Mouse (Mus musculus) embryonic fibroblast, embryonic 13.5 days (primary cell): ENCODE data around the gene Gjb5.

Source experiments
- CTCF ChIP-seq: IDR thresholded peaks from 2 replicates; pipeline ENCODE4 v1.5.1; 2011; ENCODE audit warnings: mild to moderate bottlenecking, control low read depth, low read length, moderate library complexity, borderline replicate concordance; ENCODE audit not compliant: insufficient read depth
- POLR2A ChIP-seq: IDR thresholded peaks from 2 replicates; pipeline ENCODE4 v1.6.1; 2011; ENCODE audit warnings: low read depth, mild to moderate bottlenecking, control low read depth, low read length, moderate library complexity

DNA sequence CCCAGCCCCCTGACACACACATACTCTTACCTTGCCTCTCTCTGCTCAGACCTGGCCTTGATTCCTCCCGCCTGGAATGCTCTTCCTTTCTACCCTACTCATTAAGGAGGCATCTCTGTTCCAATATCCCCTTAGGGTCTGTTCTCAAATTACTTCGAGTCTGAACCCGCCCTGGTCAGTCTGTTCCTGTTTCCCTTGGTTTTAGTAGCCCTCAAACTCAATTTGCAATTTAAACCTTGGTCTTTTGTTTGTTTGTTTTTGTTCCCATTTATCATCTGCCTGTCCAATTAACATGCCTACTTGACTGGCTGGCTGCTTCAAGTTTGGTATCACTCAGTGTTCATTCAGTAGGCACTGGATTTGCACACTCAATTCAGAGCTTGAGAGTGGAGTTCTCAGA lies 28.9 kb downstream of the Gjb5 start:
- TF ChIP-seq CTCF = no peak
- TF ChIP-seq POLR2A = no peak
